Mouse (Mus musculus): ENCODE data around the gene Tut1. TPM values are rescaled to one million over a fixed set of nuclear protein-coding genes. Genes with fewer than 3 reads are reported as not detected.
"Not testable (repeated sequence)": the region's sequence is repeated elsewhere in the genome, so short reads cannot be mapped to it uniquely, and the experiment has no call there.

The Tut1 gene
- total RNA-seq, 2 experiments from 2014 or later = 6.0 to 7.7 TPM

DNA sequence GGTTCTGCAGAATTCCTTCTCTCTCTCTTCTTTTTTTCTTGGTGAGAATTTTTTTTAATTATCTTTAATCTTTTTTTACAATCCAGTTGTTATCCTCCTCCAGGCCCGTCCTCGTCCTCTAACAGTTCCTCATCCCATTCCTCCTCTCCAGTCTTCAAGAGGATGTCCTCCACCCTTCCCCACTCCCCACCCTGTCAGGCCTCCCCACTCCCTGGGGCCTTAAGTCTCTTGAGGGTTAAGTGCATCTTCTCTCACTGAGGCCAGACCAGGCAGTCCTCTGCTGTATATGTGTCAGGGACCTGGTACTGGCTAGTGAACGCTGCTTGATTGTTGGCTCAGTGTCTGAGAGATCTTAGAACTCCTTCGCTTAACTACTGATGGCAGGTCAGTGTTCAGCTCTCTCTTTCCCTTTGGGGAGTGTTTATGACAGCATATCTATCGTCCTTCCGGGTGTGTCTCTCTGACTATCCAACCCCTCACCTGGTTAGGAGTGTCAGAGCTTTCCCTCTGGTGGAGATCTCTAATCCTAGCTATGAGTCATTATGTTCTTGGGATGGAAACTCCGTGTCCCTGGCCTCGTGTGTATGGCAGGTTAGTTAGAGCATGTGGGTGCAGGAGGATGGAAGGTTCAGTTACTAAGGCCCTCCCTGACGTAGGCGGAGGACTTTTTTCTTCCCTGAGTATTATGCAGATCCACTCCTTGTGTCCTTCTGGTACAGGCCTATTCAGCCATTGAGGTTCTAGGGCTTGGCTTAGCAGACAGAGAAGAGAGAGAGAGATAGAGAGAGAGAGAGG is 41.4 kb downstream of the Tut1 start:
- intact Hi-C loops (cut with DNase I) = loop anchor here (5.0 kb wide), 1 partner anchor 87 kb away; no protein-coding TSS in a partner anchor
- DNase-seq = no peak

DNA sequence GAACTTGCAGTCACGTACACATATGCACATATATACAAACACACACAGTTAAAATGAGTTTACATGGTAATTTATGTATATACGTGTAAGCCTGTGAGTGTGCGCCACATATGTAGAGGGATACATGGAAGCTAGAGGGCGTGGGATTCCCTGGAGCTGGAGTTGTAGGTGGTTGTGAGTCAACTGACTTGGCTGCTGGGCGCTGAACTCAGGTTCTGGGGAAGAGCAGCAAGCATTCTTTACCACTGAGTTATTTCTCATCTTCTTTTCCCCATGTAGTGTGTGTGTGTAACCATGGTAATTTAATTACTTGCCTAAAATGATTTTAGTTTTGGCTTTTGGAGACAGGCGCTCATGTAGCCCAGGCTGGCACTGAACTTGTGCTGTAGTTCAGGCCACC is 43.0 kb downstream of the Tut1 start:
- no peak for DNase-seq
- intact Hi-C loops (cut with DNase I) = no loop called here

DNA sequence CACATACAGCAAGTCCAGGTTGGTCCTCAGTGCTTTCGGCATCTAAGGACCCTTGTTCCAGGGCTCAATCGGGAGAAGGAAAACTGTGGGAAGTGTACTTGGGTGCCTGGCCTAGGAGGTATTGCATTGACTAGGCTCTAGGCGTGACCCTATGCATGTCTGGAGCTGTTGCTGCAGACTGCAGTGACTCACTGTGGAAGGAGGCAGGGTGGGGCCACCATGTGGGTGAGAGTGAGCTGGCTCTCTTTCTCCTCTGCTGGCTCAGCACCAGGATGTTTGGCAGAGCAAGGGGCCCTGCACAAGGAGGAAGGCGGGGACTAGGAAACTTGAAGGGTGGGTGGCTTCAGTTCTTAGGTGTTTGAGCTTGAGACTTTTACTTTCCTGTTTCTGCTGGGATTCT is 43.9 kb downstream of the Tut1 start:
- intact Hi-C loops (cut with DNase I) = no loop called here
- peak; percentile 86 to 88 for DNase-seq

DNA sequence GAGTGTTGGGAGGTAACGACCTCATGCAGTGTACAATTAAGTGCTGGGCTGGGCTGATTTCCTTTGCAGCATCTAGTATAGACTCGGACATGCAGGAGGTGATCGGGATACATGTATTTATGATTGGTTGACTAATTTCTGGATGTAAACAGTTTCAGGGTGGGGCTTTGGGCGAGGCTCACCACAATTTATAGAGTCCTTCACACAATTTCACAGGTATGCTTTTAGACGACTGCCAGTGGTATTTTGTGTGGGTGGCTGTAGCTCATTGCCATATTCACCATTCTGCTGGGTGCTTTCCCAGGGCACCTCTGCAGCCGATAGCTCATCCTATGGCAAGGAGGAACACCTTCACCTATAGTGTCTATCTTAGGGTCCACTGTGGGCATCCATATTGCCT is 44.9 kb downstream of the Tut1 start:
- DNase-seq = no peak
- intact Hi-C loops (cut with DNase I) = no loop called here

DNA sequence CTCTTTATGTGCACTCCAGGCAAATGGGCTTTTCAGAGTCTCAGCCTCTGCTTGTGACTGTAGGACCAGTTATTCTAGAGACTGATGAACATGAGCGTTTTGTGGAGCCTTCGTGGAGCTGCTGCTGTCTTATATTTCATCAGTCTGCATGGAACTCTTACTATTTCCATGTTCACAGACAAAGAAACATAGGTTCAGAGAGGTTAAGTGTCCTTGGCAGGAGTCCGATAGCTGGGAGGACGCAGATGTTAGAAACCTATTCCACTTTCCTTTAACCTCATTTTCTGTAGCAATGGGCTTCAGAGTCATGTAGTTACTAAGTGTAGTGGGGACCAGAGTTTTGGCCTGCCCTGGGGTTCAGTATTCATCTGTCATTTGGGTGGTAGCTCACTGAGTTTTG is 45.6 kb downstream of the Tut1 start:
- DNase-seq = no peak
- intact Hi-C loops (cut with DNase I) = no loop called here

DNA sequence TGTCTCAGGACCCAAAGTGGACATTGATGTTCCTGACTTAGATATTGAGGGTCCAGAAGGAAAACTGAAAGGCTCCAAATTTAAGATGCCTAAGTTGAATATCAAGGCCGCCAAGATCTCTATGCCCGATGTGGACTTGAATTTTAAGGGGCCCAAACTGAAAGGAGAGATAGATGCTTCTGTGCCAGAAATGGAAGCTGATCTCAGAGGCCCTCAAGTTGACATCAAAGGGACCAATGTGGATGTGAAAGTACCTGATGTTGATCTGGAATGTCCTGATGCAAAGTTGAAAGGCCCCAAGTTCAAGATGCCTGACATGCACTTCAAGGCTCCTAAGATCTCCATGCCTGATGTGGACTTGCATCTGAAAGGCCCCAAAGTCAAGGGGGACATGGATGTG is 53.3 kb downstream of the Tut1 start:
- intact Hi-C loops (cut with DNase I); DNase-seq: not testable (repeated sequence)

Other genes with a start within 250 kb of the Tut1 start
- gene Slc3a2, start 230.5 kb upstream of the Tut1 start, total RNA-seq (2021) = 10 to 100 TPM; 27.9 to 30.0 TPM
- 10 to 100 TPM; 15.2 to 20.4 TPM for gene Wdr74, start 218.0 kb upstream of the Tut1 start, total RNA-seq (2021)
- under 1 TPM in 1 of 2 experiments, not detected in 1; 0.66 TPM for gene 1700092M07Rik, start 213.1 kb upstream of the Tut1 start, total RNA-seq (2021)
- 10 to 100 TPM; 19.0 to 19.9 TPM for gene Stx5a, start 212.4 kb upstream of the Tut1 start, total RNA-seq (2021)
- gene Nxf1, start 196.8 kb upstream of the Tut1 start, total RNA-seq (2021) = 10 to 100 TPM; 24.1 to 32.9 TPM
- gene Tmem223, start 182.9 kb upstream of the Tut1 start, total RNA-seq (2021) = 10 to 100 TPM; 79.6 to 84.2 TPM
- 1 to 10 TPM; 6.1 to 8.2 TPM for gene Tmem179b, start 179.4 kb upstream of the Tut1 start, total RNA-seq (2021)
- 1 to 10 TPM; 4.6 to 4.9 TPM for gene Taf6l, start 167.4 kb upstream of the Tut1 start, total RNA-seq (2021)
- 10 to 100 TPM; 32.0 to 35.4 TPM for gene Polr2g, start 155.3 kb upstream of the Tut1 start, total RNA-seq (2021)
- under 1 TPM; 0.42 to 0.74 TPM for gene Zbtb3, start 151.3 kb upstream of the Tut1 start, total RNA-seq (2021)
- 1 to 10 TPM; 9.2 TPM for gene Ttc9c, start 134.5 kb upstream of the Tut1 start, total RNA-seq (2021)
- 10 to 100 TPM; 31.0 to 36.6 TPM for gene Hnrnpul2, start 133.8 kb upstream of the Tut1 start, total RNA-seq (2021)
- 1 to 10 TPM in 1 of 2 experiments, not detected in 1; 1.4 TPM for gene AC129217.1, start 124.1 kb upstream of the Tut1 start, total RNA-seq (2021)
- 10 to 100 TPM; 15.9 to 17.8 TPM for gene Bscl2, start 116.4 kb upstream of the Tut1 start, total RNA-seq (2021)
- gene Gng3, start 114.7 kb upstream of the Tut1 start, total RNA-seq (2021) = not detected
- 1 to 10 TPM; 5.8 to 8.8 TPM for gene Lrrn4cl, start 103.1 kb upstream of the Tut1 start, total RNA-seq (2021)
- 100 to 1,000 TPM; 197 to 321 TPM for gene Ubxn1, start 82.4 kb upstream of the Tut1 start, total RNA-seq (2021)
- gene Uqcc3, start 72.9 kb upstream of the Tut1 start, total RNA-seq (2021) = 10 to 100 TPM; 56.4 to 67.2 TPM
- gene Lbhd1, start 70.1 kb upstream of the Tut1 start, total RNA-seq (2021) = 1 to 10 TPM; 3.5 TPM
- not detected for gene Gm49403, start 69.9 kb upstream of the Tut1 start, total RNA-seq (2021)
- gene 1810009A15Rik, start 65.0 kb upstream of the Tut1 start, total RNA-seq (2021) = 10 to 100 TPM; 15.6 to 17.1 TPM
- gene Gm49416, start 64.9 kb upstream of the Tut1 start, total RNA-seq (2021) = under 1 TPM in 1 of 2 experiments, not detected in 1; 0.84 TPM
- gene Ints5, start 60.8 kb upstream of the Tut1 start, total RNA-seq (2021) = 1 to 10 TPM; 8.4 to 9.4 TPM
- gene Ganab, start 55.8 kb upstream of the Tut1 start, total RNA-seq (2021) = 10 to 100 TPM; 19.3 to 19.9 TPM
- 10 to 100 TPM; 28.3 to 31.2 TPM for gene B3gat3, start 33.5 kb upstream of the Tut1 start, total RNA-seq (2021)
- 10 to 100 TPM in 1 of 2 experiments, 1 to 10 TPM in 1; 6.9 to 11.0 TPM for gene Rom1, start 24.5 kb upstream of the Tut1 start, total RNA-seq (2021)
- 1 to 10 TPM; 5.1 to 7.3 TPM for gene Eml3, start 24.3 kb upstream of the Tut1 start, total RNA-seq (2021)
- 10 to 100 TPM; 19.4 to 24.1 TPM for gene Mta2, start 12.0 kb upstream of the Tut1 start, total RNA-seq (2021)
- 100 to 1,000 TPM; 441 to 447 TPM for gene Eef1g, start 13.2 kb downstream of the Tut1 start, total RNA-seq (2021)
- gene Ahnak, start 35.4 kb downstream of the Tut1 start, total RNA-seq (2021) = 100 to 1,000 TPM; 171 to 208 TPM
- not detected for gene Scgb1a1, start 134.1 kb downstream of the Tut1 start, total RNA-seq (2021)
- 10 to 100 TPM; 30.2 to 32.2 TPM for gene Asrgl1, start 181.8 kb downstream of the Tut1 start, total RNA-seq (2021)

Data from gastrocnemius, postnatal 36 days (tissue).